Mouse (Mus musculus): ENCODE data around the gene Eme1.
A peak's percentile ranks its signal among the peaks of the same experiment; 100 is the strongest.

Eme1 gene

GRCm38 (mm10) chr11:94646457-94646856, 7.3 kb downstream of the Eme1 start:
- DNase-seq (ENCODE audit: low spot score): no peak

- DNase-seq (ENCODE audit: low spot score): peak; percentile 23
Measured at GRCm38 (mm10) chr11:94644461-94645219, 9.1 kb downstream of the Eme1 start.

- no peak for DNase-seq (ENCODE audit: low spot score)
Measured at GRCm38 (mm10) chr11:94634431-94634830, 19.3 kb downstream of the Eme1 start.

- no peak for DNase-seq (ENCODE audit: low spot score)
Measured at GRCm38 (mm10) chr11:94632988-94633387, 20.8 kb downstream of the Eme1 start.

GRCm38 (mm10) chr11:94631969-94632368, 21.8 kb downstream of the Eme1 start:
- DNase-seq (ENCODE audit: low spot score): no peak

GRCm38 (mm10) chr11:94630199-94631011, 23.4 kb downstream of the Eme1 start:
- DNase-seq (ENCODE audit: low spot score): no peak

GRCm38 (mm10) chr11:94629884-94630198, 23.9 kb downstream of the Eme1 start:
- no peak for DNase-seq (ENCODE audit: low spot score)

- peak; percentile 91 for DNase-seq (ENCODE audit: low spot score)
Measured at GRCm38 (mm10) chr11:94629199-94629883, 24.4 kb downstream of the Eme1 start, which contains the start of gene Lrrc59. Gene Lrrc59, plus strand, starts transcription at chr11:94629767.

GRCm38 (mm10) chr11:94622162-94622561, 31.6 kb downstream of the Eme1 start:
- DNase-seq (ENCODE audit: low spot score): no peak

- DNase-seq (ENCODE audit: low spot score): no peak
Measured at GRCm38 (mm10) chr11:94621458-94621852, 32.3 kb downstream of the Eme1 start.

- no peak for DNase-seq (ENCODE audit: low spot score)
Measured at GRCm38 (mm10) chr11:94620766-94621457, 32.9 kb downstream of the Eme1 start.

GRCm38 (mm10) chr11:94617646-94618045, 36.1 kb downstream of the Eme1 start:
- no peak for DNase-seq (ENCODE audit: low spot score)

GRCm38 (mm10) chr11:94615494-94615893, 38.3 kb downstream of the Eme1 start:
- no peak for DNase-seq (ENCODE audit: low spot score)

GRCm38 (mm10) chr11:94614603-94615002, 39.2 kb downstream of the Eme1 start:
- DNase-seq (ENCODE audit: low spot score): no peak

- DNase-seq (ENCODE audit: low spot score): no peak
Measured at GRCm38 (mm10) chr11:94610744-94611740, 42.7 kb downstream of the Eme1 start.

- no peak for DNase-seq (ENCODE audit: low spot score)
Measured at GRCm38 (mm10) chr11:94602356-94602955, 51.3 kb downstream of the Eme1 start.

- DNase-seq (ENCODE audit: low spot score): peak; percentile 17
Measured at GRCm38 (mm10) chr11:94601321-94602281, 52.2 kb downstream of the Eme1 start, which contains the start of gene Acsf2. Gene Acsf2, minus strand, starts transcription at chr11:94601871.

GRCm38 (mm10) chr11:94600447-94600846, 53.3 kb downstream of the Eme1 start:
- DNase-seq (ENCODE audit: low spot score): no peak

- DNase-seq (ENCODE audit: low spot score): no peak
Measured at GRCm38 (mm10) chr11:94598437-94599120, 55.2 kb downstream of the Eme1 start.
